Mouse (Mus musculus): ENCODE measurements around the gene Ppid. TPM values are rescaled to one million over a fixed set of nuclear protein-coding genes. Genes with fewer than 3 reads are reported as not detected.

The Ppid gene
- polyA plus RNA-seq, 1 experiment: 15.0 TPM

GRCm38 (mm10) chr3:79575576-79576467 is 15.3 kb upstream of the Ppid start:
- TF ChIP-seq CTCF (IDR thresholded peaks at IDR 0.05; ENCODE audit: control insufficient read depth, insufficient read depth, insufficient replicate concordance, low read depth, low read length): no peak
- no peak overlapping the region for H3K27ac ChIP-seq (ENCODE audit: control insufficient read depth, insufficient read depth, low read depth, low read length)
- no peaks in the 10 kb centered on the region for H3K36me3 ChIP-seq (ENCODE audit: control insufficient read depth, insufficient read depth, low read length)
- H3K4me3 ChIP-seq (ENCODE audit: control insufficient read depth, low read depth, low read length): no peak overlapping the region
- H3K4me1 ChIP-seq (ENCODE audit: control insufficient read depth, insufficient read depth, low read length): peaks cover 10% of the 10 kb centered on the region
- no peaks in the 10 kb centered on the region for H3K27me3 ChIP-seq (ENCODE audit: control insufficient read depth, insufficient read depth, low read length)

- TF ChIP-seq POLR2A (IDR thresholded peaks at IDR 0.05; ENCODE audit: control insufficient read depth, low read depth, low read length) (no peak), CTCF (IDR thresholded peaks at IDR 0.05; ENCODE audit: control insufficient read depth, insufficient read depth, insufficient replicate concordance, low read depth, low read length) (no peak)
- no peak overlapping the region for H3K4me3 ChIP-seq (ENCODE audit: control insufficient read depth, low read depth, low read length)
- H3K27me3 ChIP-seq (ENCODE audit: control insufficient read depth, insufficient read depth, low read length): no peaks in the 10 kb centered on the region
- no peaks in the 10 kb centered on the region for H3K36me3 ChIP-seq (ENCODE audit: control insufficient read depth, insufficient read depth, low read length)
- peaks cover 10% of the 10 kb centered on the region for H3K4me1 ChIP-seq (ENCODE audit: control insufficient read depth, insufficient read depth, low read length)
- H3K27ac ChIP-seq (ENCODE audit: control insufficient read depth, insufficient read depth, low read depth, low read length): no peak overlapping the region
Observed at GRCm38 (mm10) chr3:79576468-79576816, 14.7 kb upstream of the Ppid start.

GRCm38 (mm10) chr3:79576865-79577264 is 14.3 kb upstream of the Ppid start:
- Histone ChIP-seq H3K27ac (ENCODE audit: control insufficient read depth, insufficient read depth, low read depth, low read length) (no peak overlapping the region), H3K4me3 (ENCODE audit: control insufficient read depth, low read depth, low read length) (no peak overlapping the region)
- TF ChIP-seq CTCF (IDR thresholded peaks at IDR 0.05; ENCODE audit: control insufficient read depth, insufficient read depth, insufficient replicate concordance, low read depth, low read length) (no peak), POLR2A (IDR thresholded peaks at IDR 0.05; ENCODE audit: control insufficient read depth, low read depth, low read length) (no peak)

GRCm38 (mm10) chr3:79577606-79578005 is 13.5 kb upstream of the Ppid start:
- no peak for TF ChIP-seq POLR2A (IDR thresholded peaks at IDR 0.05; ENCODE audit: control insufficient read depth, low read depth, low read length)
- no peak for TF ChIP-seq CTCF (IDR thresholded peaks at IDR 0.05; ENCODE audit: control insufficient read depth, insufficient read depth, insufficient replicate concordance, low read depth, low read length)
- Histone ChIP-seq H3K4me1 (ENCODE audit: control insufficient read depth, insufficient read depth, low read length) (peaks cover 10% of the 10 kb centered on the region), H3K27ac (ENCODE audit: control insufficient read depth, insufficient read depth, low read depth, low read length) (no peak overlapping the region), H3K27me3 (ENCODE audit: control insufficient read depth, insufficient read depth, low read length) (no peaks in the 10 kb centered on the region), H3K4me3 (ENCODE audit: control insufficient read depth, low read depth, low read length) (no peak overlapping the region), H3K36me3 (ENCODE audit: control insufficient read depth, insufficient read depth, low read length) (no peaks in the 10 kb centered on the region)

More at GRCm38 (mm10) chr3:79576865-79577264, 14.3 kb upstream of the Ppid start:
- Histone ChIP-seq H3K27me3 (ENCODE audit: control insufficient read depth, insufficient read depth, low read length) (no peaks in the 10 kb centered on the region), H3K4me1 (ENCODE audit: control insufficient read depth, insufficient read depth, low read length) (peaks cover 10% of the 10 kb centered on the region), H3K36me3 (ENCODE audit: control insufficient read depth, insufficient read depth, low read length) (no peaks in the 10 kb centered on the region)

DNA sequence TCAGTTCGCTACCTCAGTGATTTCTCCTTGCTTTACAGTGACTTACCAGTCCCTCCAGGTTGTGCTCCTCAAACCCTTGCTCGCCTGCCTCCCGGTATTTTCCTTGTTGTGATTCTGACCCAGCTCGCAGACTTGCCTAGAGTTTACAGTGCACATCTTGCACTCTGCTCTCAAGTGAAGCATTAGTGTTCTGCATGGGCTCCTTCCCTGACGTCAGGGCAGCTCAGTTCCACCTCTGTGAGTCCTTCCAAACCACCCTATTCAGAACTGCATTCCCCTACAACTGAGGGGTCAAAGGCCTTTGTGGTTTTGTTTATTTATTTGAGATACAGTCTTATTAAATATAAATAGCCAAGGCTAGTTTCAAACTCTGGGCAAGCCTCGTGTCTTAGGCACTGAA is 13.0 kb upstream of the Ppid start:
- H3K4me1 ChIP-seq (ENCODE audit: control insufficient read depth, insufficient read depth, low read length): peaks cover 10% of the 10 kb centered on the region
- TF ChIP-seq CTCF (IDR thresholded peaks at IDR 0.05; ENCODE audit: control insufficient read depth, insufficient read depth, insufficient replicate concordance, low read depth, low read length) (no peak), POLR2A (IDR thresholded peaks at IDR 0.05; ENCODE audit: control insufficient read depth, low read depth, low read length) (no peak)
- H3K27ac ChIP-seq (ENCODE audit: control insufficient read depth, insufficient read depth, low read depth, low read length): no peak overlapping the region
- no peak overlapping the region for H3K4me3 ChIP-seq (ENCODE audit: control insufficient read depth, low read depth, low read length)
- H3K27me3 ChIP-seq (ENCODE audit: control insufficient read depth, insufficient read depth, low read length): no peaks in the 10 kb centered on the region
- H3K36me3 ChIP-seq (ENCODE audit: control insufficient read depth, insufficient read depth, low read length): no peaks in the 10 kb centered on the region

GRCm38 (mm10) chr3:79579891-79580575 is 11.1 kb upstream of the Ppid start:
- H3K4me3 ChIP-seq (ENCODE audit: control insufficient read depth, low read depth, low read length): no peak overlapping the region
- H3K4me1 ChIP-seq (ENCODE audit: control insufficient read depth, insufficient read depth, low read length): peaks cover 10% of the 10 kb centered on the region
- no peak overlapping the region for H3K27ac ChIP-seq (ENCODE audit: control insufficient read depth, insufficient read depth, low read depth, low read length)
- H3K27me3 ChIP-seq (ENCODE audit: control insufficient read depth, insufficient read depth, low read length): no peaks in the 10 kb centered on the region
- no peaks in the 10 kb centered on the region for H3K36me3 ChIP-seq (ENCODE audit: control insufficient read depth, insufficient read depth, low read length)
- TF ChIP-seq POLR2A (IDR thresholded peaks at IDR 0.05; ENCODE audit: control insufficient read depth, low read depth, low read length) (no peak), CTCF (IDR thresholded peaks at IDR 0.05; ENCODE audit: control insufficient read depth, insufficient read depth, insufficient replicate concordance, low read depth, low read length) (no peak)

GRCm38 (mm10) chr3:79586804-79587203 is 4.3 kb upstream of the Ppid start:
- Histone ChIP-seq H3K36me3 (ENCODE audit: control insufficient read depth, insufficient read depth, low read length) (no peaks in the 10 kb centered on the region), H3K4me3 (ENCODE audit: control insufficient read depth, low read depth, low read length) (no peak overlapping the region), H3K4me1 (ENCODE audit: control insufficient read depth, insufficient read depth, low read length) (no peaks in the 10 kb centered on the region), H3K27ac (ENCODE audit: control insufficient read depth, insufficient read depth, low read depth, low read length) (no peak overlapping the region), H3K27me3 (ENCODE audit: control insufficient read depth, insufficient read depth, low read length) (no peaks in the 10 kb centered on the region)
- TF ChIP-seq CTCF (IDR thresholded peaks at IDR 0.05; ENCODE audit: control insufficient read depth, insufficient read depth, insufficient replicate concordance, low read depth, low read length) (peak; percentile 79; the same call in 1 of the 2 replicates), POLR2A (IDR thresholded peaks at IDR 0.05; ENCODE audit: control insufficient read depth, low read depth, low read length) (no peak)

Data from testis, adult 2 months (tissue).